Mouse (Mus musculus) C2C12 (cell line): ENCODE results near the gene Ppil1. TPM values are rescaled to one million over a fixed set of nuclear protein-coding genes. Genes with fewer than 3 reads are reported as not detected.

Experiments
- H3K27me3 ChIP-seq: one replicate; pipeline ENCODE4 v1.6.1; 2011; ENCODE audit not compliant: control insufficient read depth, insufficient read depth, insufficient read length
- H3K36me3 ChIP-seq: one replicate; pipeline ENCODE4 v1.6.1; 2011; ENCODE audit not compliant: control insufficient read depth, insufficient read depth
- H3K4me3 ChIP-seq: one replicate; pipeline ENCODE4 v1.5.1; 2011; ENCODE audit warnings: mild to moderate bottlenecking, control low read depth; ENCODE audit not compliant: poor library complexity, insufficient read depth, severe bottlenecking
- H3K79me2 ChIP-seq: one replicate; pipeline ENCODE4 v1.6.1; 2011; ENCODE audit not compliant: control insufficient read depth, insufficient read depth
- H3K79me3 ChIP-seq: one replicate; pipeline ENCODE4 v1.6.1; 2011; ENCODE audit warnings: low read depth, control low read depth
- H3ac ChIP-seq: one replicate; pipeline ENCODE3; 2011; ENCODE audit warnings: low read depth; ENCODE audit not compliant: control insufficient read depth, insufficient read length
- CEBPB ChIP-seq: IDR thresholded peaks from one replicate; pipeline ENCODE4 v1.6.1; 2011; ENCODE audit warnings: low read depth, mild to moderate bottlenecking, control low read depth, moderate library complexity
- CTCF ChIP-seq: IDR thresholded peaks from one replicate; pipeline ENCODE4 v1.5.1; 2011; ENCODE audit not compliant: control insufficient read depth, insufficient read depth, insufficient read length
- FOSL1 ChIP-seq: IDR thresholded peaks from one replicate; pipeline ENCODE4 v1.8.0; 2011; ENCODE audit warnings: mild to moderate bottlenecking, low read length; ENCODE audit not compliant: poor library complexity, insufficient read depth, severe bottlenecking
- MAX ChIP-seq: IDR thresholded peaks from one replicate; pipeline ENCODE4 v1.6.1; 2011; ENCODE audit warnings: mild to moderate bottlenecking, control low read depth
- MYOD1 ChIP-seq: IDR thresholded peaks from one replicate; pipeline ENCODE4 v1.6.1; 2011; ENCODE audit warnings: low read depth; ENCODE audit not compliant: control insufficient read depth, insufficient read length
- MYOG ChIP-seq: IDR thresholded peaks from one replicate; pipeline ENCODE4 v1.6.1; 2011; ENCODE audit not compliant: control insufficient read depth, insufficient read length; ENCODE audit errors: extremely low read depth
- USF1 ChIP-seq: IDR thresholded peaks from one replicate; pipeline ENCODE4 v1.6.1; 2011; ENCODE audit warnings: low read depth, mild to moderate bottlenecking, control low read depth, moderate library complexity
- polyA plus RNA-seq: library from polyadenylated mRNA; unstranded; fragments of >200 nt; fragmentation: generic; extraction: Trizol; gene quantifications from one replicate; pipeline ENCODE4 v1.2.1, GENCODE M21; 2012; ENCODE audit warnings: missing spikeins

Gene Ppil1
- polyA plus RNA-seq, 1 experiment = 77.7 TPM

GRCm38 (mm10) chr17:29245725-29246124 lies 18.3 kb downstream of the Ppil1 start:
- no peak overlapping the region for H3ac ChIP-seq
- TF ChIP-seq FOSL1 (no peak), USF1 (no peak), MAX (no peak), MYOG (no peak), MYOD1 (no peak), CTCF (no peak), CEBPB (no peak)
- no peaks in the 10 kb centered on the region for H3K79me3 ChIP-seq
- no peak overlapping the region for H3K4me3 ChIP-seq
- H3K27me3 ChIP-seq = no peaks in the 10 kb centered on the region
- H3K79me2 ChIP-seq = no peaks in the 10 kb centered on the region
- H3K36me3 ChIP-seq = peaks cover 12% of the 10 kb centered on the region

- peaks cover 7% of the 10 kb centered on the region for H3K36me3 ChIP-seq
- H3K79me3 ChIP-seq = no peaks in the 10 kb centered on the region
- no peaks in the 10 kb centered on the region for H3K27me3 ChIP-seq
- H3K79me2 ChIP-seq = no peaks in the 10 kb centered on the region
- no peak overlapping the region for H3ac ChIP-seq
- no peak overlapping the region for H3K4me3 ChIP-seq
- TF ChIP-seq CTCF = no peak
- no peak for TF ChIP-seq USF1
- TF ChIP-seq FOSL1 = no peak
- no peak for TF ChIP-seq CEBPB
- TF ChIP-seq MAX = no peak
- TF ChIP-seq MYOG = no peak
- TF ChIP-seq MYOD1 = no peak
Measured at GRCm38 (mm10) chr17:29244912-29245311, 19.1 kb downstream of the Ppil1 start.

- Histone ChIP-seq H3K79me3 (no peaks in the 10 kb centered on the region), H3K79me2 (no peaks in the 10 kb centered on the region), H3K36me3 (no peaks in the 10 kb centered on the region), H3K27me3 (peaks cover 58% of the 10 kb centered on the region), H3K4me3 (no peak overlapping the region), H3ac (no peak overlapping the region)
- TF ChIP-seq CEBPB = no peak
- no peak for TF ChIP-seq MYOG
- TF ChIP-seq MYOD1 = no peak
- no peak for TF ChIP-seq CTCF
- no peak for TF ChIP-seq FOSL1
- no peak for TF ChIP-seq USF1
- TF ChIP-seq MAX = no peak
Measured at GRCm38 (mm10) chr17:29238421-29238945, 25.5 kb downstream of the Ppil1 start.

- Histone ChIP-seq H3K36me3 (no peaks in the 10 kb centered on the region), H3K79me3 (no peaks in the 10 kb centered on the region), H3K4me3 (no peak within 1 kb of the TSS), H3ac (no peak within 1 kb of the TSS), H3K27me3 (peaks cover 64% of the 10 kb centered on the region), H3K79me2 (no peaks in the 10 kb centered on the region)
- no peak for TF ChIP-seq MYOD1
- no peak for TF ChIP-seq CEBPB
- no peak for TF ChIP-seq CTCF
- TF ChIP-seq MAX = no peak
- TF ChIP-seq MYOG = no peak
- TF ChIP-seq FOSL1 = no peak
- no peak for TF ChIP-seq USF1
Measured at GRCm38 (mm10) chr17:29237772-29238420, 26.1 kb downstream of the Ppil1 start, which contains the start of gene Cpne5. Cpne5 (minus strand) TSS chr17:29238167.

- Histone ChIP-seq H3K79me3 (no peaks in the 10 kb centered on the region), H3ac (no peak overlapping the region), H3K4me3 (no peak overlapping the region), H3K36me3 (no peaks in the 10 kb centered on the region), H3K79me2 (no peaks in the 10 kb centered on the region), H3K27me3 (peaks cover 66% of the 10 kb centered on the region)
- TF ChIP-seq FOSL1 = no peak
- no peak for TF ChIP-seq CTCF
- no peak for TF ChIP-seq USF1
- no peak for TF ChIP-seq MYOD1
- TF ChIP-seq MAX = no peak
Measured at GRCm38 (mm10) chr17:29237267-29237771, 26.7 kb downstream of the Ppil1 start.

GRCm38 (mm10) chr17:29236111-29236510 lies 27.9 kb downstream of the Ppil1 start:
- no peaks in the 10 kb centered on the region for H3K79me3 ChIP-seq
- H3K79me2 ChIP-seq = no peaks in the 10 kb centered on the region
- no peaks in the 10 kb centered on the region for H3K36me3 ChIP-seq
- TF ChIP-seq USF1 (no peak), MAX (no peak), MYOG (no peak), FOSL1 (no peak), MYOD1 (no peak), CTCF (no peak), CEBPB (no peak)
- peaks cover 77% of the 10 kb centered on the region for H3K27me3 ChIP-seq
- no peak overlapping the region for H3K4me3 ChIP-seq
- H3ac ChIP-seq = no peak overlapping the region
